Mouse (Mus musculus): ENCODE results near the gene Nxn. TPM values are rescaled to one million over a fixed set of nuclear protein-coding genes. Genes with fewer than 3 reads are reported as not detected.

The Nxn gene
- polyA plus RNA-seq, 1 experiment: 51.7 TPM

GRCm38 (mm10) chr11:76364038-76364437 is 34.9 kb downstream of the Nxn start:
- H3K36me3 ChIP-seq (ENCODE audit: control insufficient read depth, insufficient read depth, low read length, poor library complexity, severe bottlenecking): no peaks in the 10 kb centered on the region
- no peak overlapping the region for H3K4me3 ChIP-seq (ENCODE audit: low read depth, low read length)
- H3K9ac ChIP-seq (ENCODE audit: low read depth, poor library complexity, severe bottlenecking): no peak overlapping the region
- TF ChIP-seq CTCF (IDR thresholded peaks at IDR 0.05; ENCODE audit: low read depth, low read length): no peak
- TF ChIP-seq POLR2A (IDR thresholded peaks at IDR 0.05; ENCODE audit: insufficient read depth, low read length): no peak
- 0 out of 2 replicates have a peak, but pooled peaks have one; percentile 23 for TF ChIP-seq EP300 (IDR thresholded peaks at IDR 0.05; ENCODE audit: insufficient read depth, low read depth, low read length)
- no peaks in the 10 kb centered on the region for H3K27me3 ChIP-seq (ENCODE audit: control insufficient read depth, insufficient read depth, low read length, poor library complexity, severe bottlenecking)
- H3K27ac ChIP-seq (ENCODE audit: insufficient read depth, low read length): peak overlapping the region; percentile 74
- H3K9me3 ChIP-seq (replicated peaks; ENCODE audit: control insufficient read depth, insufficient read depth, low read length, poor library complexity, severe bottlenecking): no peaks in the 10 kb centered on the region
- peaks cover 12% of the 10 kb centered on the region for H3K4me1 ChIP-seq (ENCODE audit: control insufficient read depth, insufficient read depth, low read length)

GRCm38 (mm10) chr11:76363636-76364035 is 35.3 kb downstream of the Nxn start:
- H3K4me3 ChIP-seq (ENCODE audit: low read depth, low read length): no peak overlapping the region
- no peaks in the 10 kb centered on the region for H3K9me3 ChIP-seq (replicated peaks; ENCODE audit: control insufficient read depth, insufficient read depth, low read length, poor library complexity, severe bottlenecking)
- H3K9ac ChIP-seq (ENCODE audit: low read depth, poor library complexity, severe bottlenecking): 0 out of 2 replicates have a peak overlapping the region, but pooled peaks have one; percentile 8
- no peaks in the 10 kb centered on the region for H3K27me3 ChIP-seq (ENCODE audit: control insufficient read depth, insufficient read depth, low read length, poor library complexity, severe bottlenecking)
- H3K4me1 ChIP-seq (ENCODE audit: control insufficient read depth, insufficient read depth, low read length): peaks cover 12% of the 10 kb centered on the region
- no peaks in the 10 kb centered on the region for H3K36me3 ChIP-seq (ENCODE audit: control insufficient read depth, insufficient read depth, low read length, poor library complexity, severe bottlenecking)
- TF ChIP-seq CTCF (IDR thresholded peaks at IDR 0.05; ENCODE audit: low read depth, low read length): no peak
- TF ChIP-seq EP300 (IDR thresholded peaks at IDR 0.05; ENCODE audit: insufficient read depth, low read depth, low read length): no peak
- H3K27ac ChIP-seq (ENCODE audit: insufficient read depth, low read length): peak overlapping the region; percentile 74

DNA sequence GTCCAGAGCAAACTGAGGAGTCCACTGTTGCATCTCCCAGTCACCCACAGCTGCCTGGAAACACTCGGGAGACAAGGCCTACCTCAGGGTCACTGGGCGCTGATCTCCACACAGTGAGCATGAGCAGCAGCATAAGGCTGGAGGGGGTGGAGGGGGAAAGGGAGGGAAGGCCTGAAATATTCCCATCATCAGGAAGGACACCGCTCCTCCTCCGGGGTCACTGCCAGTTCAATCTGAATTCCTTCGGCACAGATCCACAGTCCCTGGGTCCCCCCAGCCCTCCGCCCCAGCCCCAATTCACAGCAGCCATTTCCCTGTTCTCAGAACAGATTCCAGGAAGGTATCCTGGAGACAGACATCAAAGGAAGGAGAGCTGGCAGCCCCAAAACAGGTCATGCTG is 35.8 kb downstream of the Nxn start:
- H3K27me3 ChIP-seq (ENCODE audit: control insufficient read depth, insufficient read depth, low read length, poor library complexity, severe bottlenecking): no peaks in the 10 kb centered on the region
- H3K4me3 ChIP-seq (ENCODE audit: low read depth, low read length): no peak overlapping the region
- peak overlapping the region; percentile 42 for H3K27ac ChIP-seq (ENCODE audit: insufficient read depth, low read length)
- peaks cover 14% of the 10 kb centered on the region for H3K4me1 ChIP-seq (ENCODE audit: control insufficient read depth, insufficient read depth, low read length)
- TF ChIP-seq EP300 (IDR thresholded peaks at IDR 0.05; ENCODE audit: insufficient read depth, low read depth, low read length) (0 out of 2 replicates have a peak, but pooled peaks have one; percentile 46), CTCF (IDR thresholded peaks at IDR 0.05; ENCODE audit: low read depth, low read length) (no peak)
- no peaks in the 10 kb centered on the region for H3K36me3 ChIP-seq (ENCODE audit: control insufficient read depth, insufficient read depth, low read length, poor library complexity, severe bottlenecking)
- no peaks in the 10 kb centered on the region for H3K9me3 ChIP-seq (replicated peaks; ENCODE audit: control insufficient read depth, insufficient read depth, low read length, poor library complexity, severe bottlenecking)
- 0 out of 2 replicates have a peak overlapping the region, but pooled peaks have one; percentile 8 for H3K9ac ChIP-seq (ENCODE audit: low read depth, poor library complexity, severe bottlenecking)

DNA sequence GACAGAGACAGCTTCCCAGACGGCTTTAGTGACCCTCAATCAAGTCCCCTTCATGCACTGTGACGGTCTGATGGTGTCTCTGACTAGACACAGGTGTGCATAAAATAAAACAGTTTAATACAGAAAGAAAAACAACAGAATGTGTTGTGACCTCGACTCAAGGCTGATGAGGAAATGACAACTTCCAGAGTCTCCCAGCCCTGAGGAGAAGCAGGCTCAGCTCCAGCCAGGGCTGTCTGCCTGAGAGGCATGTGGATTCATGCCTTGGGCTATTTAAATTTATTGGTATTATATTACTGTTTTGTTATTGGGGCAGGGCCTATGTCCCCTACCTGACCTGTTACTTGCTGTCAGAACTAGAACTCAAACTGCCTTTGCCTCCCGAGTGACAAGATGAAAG is 37.5 kb downstream of the Nxn start:
- peaks cover 14% of the 10 kb centered on the region for H3K4me1 ChIP-seq (ENCODE audit: control insufficient read depth, insufficient read depth, low read length)

DNA sequence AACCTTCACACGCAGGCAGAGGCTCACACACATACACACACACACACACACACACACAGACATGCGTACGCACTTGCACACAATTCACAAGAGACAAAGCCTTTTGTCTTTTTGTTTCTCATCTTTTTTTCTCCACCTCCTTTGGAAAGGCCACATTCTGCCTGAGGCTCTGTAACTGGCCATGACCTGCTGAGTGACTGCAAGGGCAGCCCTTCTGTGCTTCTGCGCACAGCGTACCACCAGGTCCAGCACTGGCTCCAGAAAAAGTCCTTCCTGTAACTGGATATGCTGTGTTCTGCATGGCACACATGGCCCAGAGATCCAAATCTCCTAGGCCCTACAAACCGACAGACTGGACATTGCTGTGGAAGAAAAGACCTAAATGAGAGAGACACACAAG is 38.7 kb downstream of the Nxn start:
- H3K4me1 ChIP-seq (ENCODE audit: control insufficient read depth, insufficient read depth, low read length): peaks cover 17% of the 10 kb centered on the region

More for the DNA sequence above, 37.5 kb downstream of the Nxn start:
- Histone ChIP-seq H3K9ac (ENCODE audit: low read depth, poor library complexity, severe bottlenecking) (no peak overlapping the region), H3K9me3 (replicated peaks; ENCODE audit: control insufficient read depth, insufficient read depth, low read length, poor library complexity, severe bottlenecking) (no peaks in the 10 kb centered on the region), H3K27ac (ENCODE audit: insufficient read depth, low read length) (no peak overlapping the region), H3K27me3 (ENCODE audit: control insufficient read depth, insufficient read depth, low read length, poor library complexity, severe bottlenecking) (no peaks in the 10 kb centered on the region), H3K36me3 (ENCODE audit: control insufficient read depth, insufficient read depth, low read length, poor library complexity, severe bottlenecking) (no peaks in the 10 kb centered on the region), H3K4me3 (ENCODE audit: low read depth, low read length) (no peak overlapping the region)
- TF ChIP-seq CTCF (IDR thresholded peaks at IDR 0.05; ENCODE audit: low read depth, low read length) (no peak), EP300 (IDR thresholded peaks at IDR 0.05; ENCODE audit: insufficient read depth, low read depth, low read length) (no peak), POLR2A (IDR thresholded peaks at IDR 0.05; ENCODE audit: insufficient read depth, low read length) (no peak)

DNA sequence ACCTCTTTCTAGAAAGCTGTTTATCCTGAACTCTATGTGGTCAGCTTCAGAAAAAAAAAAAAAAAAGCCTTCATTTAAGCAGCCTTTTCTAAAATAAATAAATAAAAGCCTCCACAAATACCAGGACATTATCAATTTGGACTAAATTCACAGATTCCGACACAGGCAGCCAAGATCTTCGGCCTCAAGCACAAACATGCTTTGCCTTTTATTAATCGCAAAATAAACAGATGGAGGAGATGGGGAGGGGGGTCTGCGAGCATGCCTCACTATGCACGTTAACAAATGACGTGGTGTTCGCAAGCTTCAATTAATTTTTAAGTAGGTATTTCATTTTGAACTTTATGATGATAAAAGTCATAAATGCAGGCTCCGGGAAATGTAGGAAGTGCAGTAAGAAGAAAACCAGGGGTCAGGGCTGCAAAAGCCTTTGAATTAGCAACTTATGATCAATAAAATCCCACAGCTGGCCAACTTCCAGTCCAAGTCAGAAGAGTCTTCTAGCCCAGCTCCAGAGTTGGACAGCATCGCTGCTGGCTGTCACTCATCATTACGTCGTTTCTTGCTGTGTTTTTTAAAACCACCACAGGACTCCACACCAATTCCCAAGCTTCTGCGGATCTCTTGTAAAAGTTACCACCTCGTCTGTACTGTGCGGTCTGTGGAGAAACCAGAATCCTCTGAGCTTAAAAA is 40.2 kb downstream of the Nxn start:
- H3K4me3 ChIP-seq (ENCODE audit: low read depth, low read length): no peak overlapping the region
- H3K27ac ChIP-seq (ENCODE audit: insufficient read depth, low read length): no peak overlapping the region
- H3K36me3 ChIP-seq (ENCODE audit: control insufficient read depth, insufficient read depth, low read length, poor library complexity, severe bottlenecking): no peaks in the 10 kb centered on the region
- H3K4me1 ChIP-seq (ENCODE audit: control insufficient read depth, insufficient read depth, low read length): peaks cover 15% of the 10 kb centered on the region
- H3K27me3 ChIP-seq (ENCODE audit: control insufficient read depth, insufficient read depth, low read length, poor library complexity, severe bottlenecking): no peaks in the 10 kb centered on the region
- no peak for TF ChIP-seq EP300 (IDR thresholded peaks at IDR 0.05; ENCODE audit: insufficient read depth, low read depth, low read length)
- TF ChIP-seq CTCF (IDR thresholded peaks at IDR 0.05; ENCODE audit: low read depth, low read length): no peak
- TF ChIP-seq POLR2A (IDR thresholded peaks at IDR 0.05; ENCODE audit: insufficient read depth, low read length): no peak
- peak overlapping the region; percentile 55 for H3K9ac ChIP-seq (ENCODE audit: low read depth, poor library complexity, severe bottlenecking)
- no peaks in the 10 kb centered on the region for H3K9me3 ChIP-seq (replicated peaks; ENCODE audit: control insufficient read depth, insufficient read depth, low read length, poor library complexity, severe bottlenecking)

More for the DNA sequence above, 38.7 kb downstream of the Nxn start:
- H3K9ac ChIP-seq (ENCODE audit: low read depth, poor library complexity, severe bottlenecking): no peak overlapping the region
- H3K4me3 ChIP-seq (ENCODE audit: low read depth, low read length): no peak overlapping the region
- H3K27me3 ChIP-seq (ENCODE audit: control insufficient read depth, insufficient read depth, low read length, poor library complexity, severe bottlenecking): no peaks in the 10 kb centered on the region
- TF ChIP-seq CTCF (IDR thresholded peaks at IDR 0.05; ENCODE audit: low read depth, low read length): no peak
- TF ChIP-seq EP300 (IDR thresholded peaks at IDR 0.05; ENCODE audit: insufficient read depth, low read depth, low read length): peak; percentile 86
- no peak for TF ChIP-seq POLR2A (IDR thresholded peaks at IDR 0.05; ENCODE audit: insufficient read depth, low read length)
- no peaks in the 10 kb centered on the region for H3K36me3 ChIP-seq (ENCODE audit: control insufficient read depth, insufficient read depth, low read length, poor library complexity, severe bottlenecking)
- no peaks in the 10 kb centered on the region for H3K9me3 ChIP-seq (replicated peaks; ENCODE audit: control insufficient read depth, insufficient read depth, low read length, poor library complexity, severe bottlenecking)
- peak overlapping the region; percentile 21 for H3K27ac ChIP-seq (ENCODE audit: insufficient read depth, low read length)

Data from ES-Bruce4 (cell line).